Mouse (Mus musculus) hindbrain, embryonic 12.5 days (tissue): ENCODE results near the gene Milr1. TPM values are rescaled to one million over a fixed set of nuclear protein-coding genes. Genes with fewer than 3 reads are reported as not detected.
"Not testable (repeated sequence)": the region's sequence is repeated elsewhere in the genome, so short reads cannot be mapped to it uniquely, and the experiment has no call there.

Experiments
- ATAC-seq: fragments of 200-750 bp; cut with Nextera tagmentation; 2 replicates; pipeline ENCODE4 v1.8.0; 2017; ENCODE audit warnings: moderate TSS enrichment; ENCODE audit not compliant: low FRiP score
- H3K27ac ChIP-seq: fragments of 300-500 bp; sonication (generic); 2 replicates; pipeline ENCODE4 v1.5.1; 2016; ENCODE audit warnings: mild to moderate bottlenecking
- H3K27me3 ChIP-seq: fragments of 300-500 bp; sonication (generic); 2 replicates; pipeline ENCODE4 v1.6.1; 2016; ENCODE audit warnings: mild to moderate bottlenecking
- H3K36me3 ChIP-seq: fragments of 300-500 bp; sonication (generic); 2 replicates; pipeline ENCODE4 v1.6.1; 2016; ENCODE audit warnings: mild to moderate bottlenecking
- H3K4me1 ChIP-seq: fragments of 300-500 bp; sonication (generic); 2 replicates; pipeline ENCODE4 v1.6.1; 2016
- H3K4me2 ChIP-seq: fragments of 300-500 bp; sonication (generic); replicated peaks from 2 replicates; pipeline ENCODE4 v1.6.1; 2016; ENCODE audit warnings: mild to moderate bottlenecking
- H3K4me3 ChIP-seq: fragments of 300-500 bp; sonication (generic); 2 replicates; pipeline ENCODE4 v1.5.1; 2016; ENCODE audit warnings: mild to moderate bottlenecking
- H3K9ac ChIP-seq: fragments of 300-500 bp; sonication (generic); 2 replicates; pipeline ENCODE4 v1.6.1; 2016; ENCODE audit warnings: mild to moderate bottlenecking, moderate library complexity
- H3K9me3 ChIP-seq: fragments of 300-500 bp; sonication (generic); replicated peaks from 2 replicates; pipeline ENCODE4 v1.6.1; 2016; ENCODE audit warnings: mild to moderate bottlenecking
- WGBS: fragments of 180-500 bp; shearing (Covaris S2); methylation state at CpG from one replicate; pipeline ENCODE4 v1.1.7; 2016; 5-methylcytosine and 5-hydroxymethylcytosine counted together
- polyA plus RNA-seq: library from polyadenylated mRNA; unstranded; fragments of >200 nt; fragmentation: Nextera tagmentation; extraction: Ambion mirVana; gene quantifications from 2 replicates; pipeline ENCODE4 v1.2.1, GENCODE M21; 2016

Milr1 gene
- polyA plus RNA-seq, 1 experiment from 2014 or later = 1.0 TPM

DNA sequence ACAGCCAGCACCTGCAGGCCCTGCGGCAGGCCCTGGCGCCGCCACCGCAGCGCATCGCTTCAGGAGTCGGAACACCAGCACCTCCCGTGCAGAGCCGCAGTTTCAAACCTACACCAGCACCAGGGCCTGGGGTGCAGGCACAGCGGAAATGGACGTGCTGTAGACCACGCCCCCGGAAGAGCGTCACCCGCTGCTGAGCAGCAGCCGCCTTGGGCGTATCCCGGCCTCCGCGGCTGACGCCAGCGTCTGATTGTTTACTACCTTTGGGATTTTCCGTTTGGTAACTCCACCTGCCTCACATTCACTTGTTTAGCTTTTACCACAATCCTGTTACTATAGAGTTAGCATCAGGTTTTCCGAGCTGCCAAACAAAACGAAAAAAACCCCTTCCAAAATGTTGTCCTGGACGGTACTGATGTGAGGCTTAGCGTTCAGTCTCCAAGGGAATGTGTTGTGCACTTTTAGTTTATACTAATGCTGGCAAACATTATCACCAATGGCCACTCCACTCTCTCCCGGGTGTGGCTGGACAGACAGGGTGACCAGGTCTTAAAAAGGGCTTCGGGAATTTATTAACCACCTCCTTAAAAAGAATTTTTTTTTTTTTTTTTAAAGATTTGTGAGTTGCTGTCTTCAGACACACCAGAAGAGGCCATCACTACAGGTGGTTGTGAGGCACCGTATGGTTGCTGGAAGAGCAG is 28.5 kb downstream of the Milr1 start, which contains the start of gene Polg2:
Polg2 (minus strand) TSS at position 150 of the 701 bp plus-strand sequence.
- Histone ChIP-seq H3K4me1 (peaks cover 7% of the 10 kb centered on the region; the same call in 1 of the 2 replicates), H3K9me3 (no peaks in the 10 kb centered on the region), H3K9ac (peak within 1 kb of the TSS; percentile 92), H3K4me3 (peak within 1 kb of the TSS; percentile 80), H3K4me2 (peak within 1 kb of the TSS; percentile 85), H3K27ac (peak within 1 kb of the TSS; percentile 97), H3K27me3 (no peaks in the 10 kb centered on the region), H3K36me3 (peaks cover 53% of the 10 kb centered on the region)
- WGBS = 2% methylated on average over 30 of the region's 30 CpGs
- peak; percentile 99 for ATAC-seq

DNA sequence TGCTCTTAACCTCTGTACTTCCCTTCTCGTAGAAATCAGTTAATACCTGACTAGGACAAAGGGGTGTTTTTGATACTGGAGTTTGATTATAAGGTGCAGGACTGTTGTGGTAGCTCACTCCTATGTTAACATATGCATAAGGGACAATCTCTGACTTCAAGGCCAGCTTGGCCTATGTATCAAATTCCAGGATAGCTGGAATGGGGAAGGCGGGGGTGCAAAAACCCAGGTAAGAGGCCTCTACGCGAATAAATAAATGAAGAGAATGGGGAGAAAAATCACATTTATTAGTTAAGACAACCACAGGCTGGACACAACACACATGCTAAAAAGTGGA is 29.0 kb downstream of the Milr1 start:
- Histone ChIP-seq H3K4me2 (peak overlapping the region; percentile 85; the same call in 1 of the 2 replicates), H3K4me3 (no peak overlapping the region; the same call in 1 of the 2 replicates), H3K36me3 (peaks cover 52% of the 10 kb centered on the region), H3K9me3 (no peaks in the 10 kb centered on the region), H3K27ac (peak overlapping the region; percentile 97), H3K9ac (no peak overlapping the region), H3K27me3 (no peaks in the 10 kb centered on the region), H3K4me1 (peaks cover 7% of the 10 kb centered on the region; the same call in 1 of the 2 replicates)
- 71% methylated on average over 4 of the region's 4 CpGs for WGBS
- ATAC-seq = no peak

DNA sequence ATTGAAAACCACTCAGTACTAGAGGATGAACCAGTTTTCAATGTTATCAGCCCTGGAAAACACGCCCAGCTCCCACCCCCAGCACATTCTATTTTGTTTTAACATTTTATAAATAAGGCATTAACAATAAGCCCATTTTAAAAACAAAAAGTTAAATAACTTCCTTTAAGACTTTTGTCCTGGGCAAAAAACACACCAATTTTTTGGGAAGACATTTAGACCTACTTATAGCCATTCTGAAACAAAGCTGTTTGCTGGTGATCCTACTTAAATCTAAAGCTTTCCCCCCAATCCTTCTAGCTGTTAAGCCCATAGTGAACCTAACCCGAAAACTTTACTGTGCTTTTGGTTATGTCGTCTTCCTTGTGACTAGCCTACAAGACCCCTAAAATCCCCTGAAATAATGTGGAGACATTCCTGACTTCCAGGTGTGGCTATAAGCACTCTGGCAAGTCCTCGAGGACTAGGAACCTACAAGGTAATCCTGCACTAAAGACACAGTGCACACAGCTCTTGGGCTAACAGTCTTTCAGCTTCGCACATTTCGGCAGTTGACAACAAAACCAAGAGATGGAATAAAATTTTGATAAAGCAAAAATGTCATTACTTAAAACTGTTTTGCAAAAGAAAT is 29.7 kb downstream of the Milr1 start:
- 0 out of 2 replicates have a peak overlapping the region, but pooled peaks have one; percentile 97 for H3K27ac ChIP-seq
- peaks cover 11% of the 10 kb centered on the region for H3K4me1 ChIP-seq
- no peak overlapping the region; the same call in 1 of the 2 replicates for H3K4me2 ChIP-seq
- no peak for ATAC-seq
- H3K4me3 ChIP-seq = no peak overlapping the region
- H3K27me3 ChIP-seq = no peaks in the 10 kb centered on the region
- H3K9ac ChIP-seq = no peak overlapping the region
- no peaks in the 10 kb centered on the region for H3K9me3 ChIP-seq
- WGBS = 88% methylated on average over 6 of the region's 6 CpGs
- peaks cover 52% of the 10 kb centered on the region for H3K36me3 ChIP-seq

DNA sequence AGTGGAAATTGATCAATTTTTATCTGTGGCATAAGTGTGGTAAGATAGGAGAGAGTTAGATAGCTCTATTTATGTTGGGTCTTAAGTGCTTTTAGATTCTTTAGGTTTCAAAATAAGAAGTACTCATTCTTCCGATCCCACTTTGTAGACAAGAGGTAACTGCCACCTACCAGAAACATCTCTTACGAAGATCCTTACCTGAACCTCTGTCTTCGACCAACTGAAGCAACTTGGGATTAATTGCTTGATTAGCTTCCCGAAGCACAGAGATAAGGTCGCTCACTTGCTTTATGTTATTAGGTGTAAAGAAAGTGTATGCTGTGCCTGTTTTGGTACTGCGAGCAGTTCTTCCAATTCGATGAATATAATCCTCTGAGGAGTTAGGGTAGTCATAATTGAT is 31.2 kb downstream of the Milr1 start:
- H3K4me2 ChIP-seq, H3K4me3 ChIP-seq, ATAC-seq, H3K9me3 ChIP-seq, H3K27me3 ChIP-seq, H3K9ac ChIP-seq, H3K27ac ChIP-seq: not testable (repeated sequence)
- WGBS = 94% methylated on average over 7 of the region's 7 CpGs
- Histone ChIP-seq H3K36me3 (peaks cover 59% of the 10 kb centered on the region), H3K4me1 (peaks cover 19% of the 10 kb centered on the region)

DNA sequence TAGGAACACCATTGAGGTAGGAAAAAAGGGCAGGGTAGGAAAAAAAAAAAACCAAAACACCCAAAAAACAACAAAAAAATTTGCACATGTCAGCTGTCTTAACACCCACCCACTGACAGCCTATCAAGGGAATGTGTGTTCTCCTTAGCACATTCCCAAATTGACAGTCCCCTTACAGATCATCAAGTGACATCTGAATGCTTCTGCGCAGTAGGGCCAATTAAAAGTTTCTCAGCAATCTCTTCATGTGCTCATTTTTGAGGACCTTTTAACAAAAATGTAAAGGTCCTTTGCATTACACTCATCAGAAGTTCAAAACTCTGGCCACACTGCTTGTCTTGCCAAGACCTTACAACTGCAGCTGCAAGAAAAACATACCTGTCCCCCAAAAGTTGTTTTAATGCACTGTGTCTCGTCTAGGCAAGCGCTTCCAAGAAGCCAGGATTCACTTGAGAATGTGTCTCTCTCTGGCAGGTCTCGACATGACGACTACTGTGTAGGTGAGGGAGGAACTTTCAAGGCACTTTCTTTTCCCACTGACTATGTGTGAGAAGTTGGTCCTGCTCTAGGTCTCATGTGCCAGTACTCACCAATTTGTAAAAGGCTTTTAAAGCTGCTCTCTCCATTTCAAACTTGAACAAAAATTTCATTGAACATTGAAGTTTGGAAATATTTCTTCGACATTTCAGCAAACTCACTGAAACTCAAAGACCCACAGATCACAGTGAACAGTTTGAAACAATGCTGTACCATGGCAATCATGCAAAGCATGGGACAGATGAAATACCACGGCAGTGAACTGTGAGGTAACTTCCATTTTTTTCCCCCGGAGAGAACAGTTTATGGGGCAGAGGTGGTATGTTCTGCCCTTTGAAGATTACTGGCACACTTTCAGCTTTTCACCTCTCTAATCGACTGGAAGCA is 32.1 kb downstream of the Milr1 start:
- no peak overlapping the region for H3K4me2 ChIP-seq
- no peak overlapping the region for H3K27ac ChIP-seq
- no peaks in the 10 kb centered on the region for H3K9me3 ChIP-seq
- H3K36me3 ChIP-seq = peaks cover 59% of the 10 kb centered on the region
- no peak for ATAC-seq
- H3K4me3 ChIP-seq = no peak overlapping the region
- H3K9ac ChIP-seq = no peak overlapping the region
- H3K4me1 ChIP-seq = peaks cover 19% of the 10 kb centered on the region
- no peaks in the 10 kb centered on the region for H3K27me3 ChIP-seq
- 86% methylated on average over 9 of the region's 9 CpGs for WGBS

DNA sequence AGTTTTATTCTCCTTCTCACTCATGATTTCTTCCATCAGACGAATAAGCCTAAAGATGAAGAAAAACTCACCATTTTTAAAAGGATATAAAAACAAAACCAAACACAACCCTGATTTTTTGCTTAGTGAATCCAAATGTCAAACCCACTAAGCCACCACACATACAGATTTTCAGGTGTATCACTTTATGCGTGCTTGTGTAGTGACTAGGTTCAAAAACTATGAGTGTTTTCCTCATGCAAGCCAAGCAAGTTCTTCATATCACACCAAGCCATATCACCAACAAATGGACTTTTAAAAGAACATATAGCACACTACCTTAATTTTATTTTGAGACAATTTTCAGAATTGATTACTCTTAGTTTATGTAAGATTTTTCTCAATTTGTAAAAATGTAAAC is 33.5 kb downstream of the Milr1 start:
- Histone ChIP-seq H3K9me3 (no peaks in the 10 kb centered on the region), H3K9ac (no peak overlapping the region), H3K36me3 (peaks cover 59% of the 10 kb centered on the region), H3K27me3 (no peaks in the 10 kb centered on the region), H3K4me1 (peaks cover 19% of the 10 kb centered on the region), H3K4me3 (no peak overlapping the region), H3K27ac (no peak overlapping the region), H3K4me2 (no peak overlapping the region)
- ATAC-seq = no peak
- 85% methylated on average over 2 of the region's 2 CpGs for WGBS

DNA sequence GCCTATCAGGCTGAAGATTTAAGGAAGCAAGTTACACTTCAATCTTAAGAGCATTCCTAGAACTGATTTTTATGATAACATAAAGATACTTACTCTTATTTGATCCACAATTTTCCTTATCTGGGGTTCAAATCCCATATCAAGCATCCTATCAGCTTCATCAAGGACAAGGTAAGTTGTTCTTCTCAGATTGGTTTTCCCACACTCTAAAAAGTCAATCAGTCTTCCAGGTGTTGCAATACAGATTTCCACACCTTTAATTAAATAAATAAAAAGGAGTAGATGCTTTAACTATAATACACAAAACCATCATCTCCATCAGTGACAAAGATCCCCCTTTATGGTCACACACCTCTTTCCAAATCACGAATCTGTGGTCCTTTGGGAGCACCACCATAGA is 34.0 kb downstream of the Milr1 start:
- Histone ChIP-seq H3K36me3 (peaks cover 58% of the 10 kb centered on the region), H3K27me3 (no peaks in the 10 kb centered on the region), H3K4me1 (peaks cover 18% of the 10 kb centered on the region), H3K27ac (no peak overlapping the region), H3K9ac (no peak overlapping the region), H3K4me2 (no peak overlapping the region), H3K9me3 (no peaks in the 10 kb centered on the region), H3K4me3 (no peak overlapping the region)
- no peak for ATAC-seq
- WGBS = 76% methylated on average over 1 of the region's 1 CpGs

DNA sequence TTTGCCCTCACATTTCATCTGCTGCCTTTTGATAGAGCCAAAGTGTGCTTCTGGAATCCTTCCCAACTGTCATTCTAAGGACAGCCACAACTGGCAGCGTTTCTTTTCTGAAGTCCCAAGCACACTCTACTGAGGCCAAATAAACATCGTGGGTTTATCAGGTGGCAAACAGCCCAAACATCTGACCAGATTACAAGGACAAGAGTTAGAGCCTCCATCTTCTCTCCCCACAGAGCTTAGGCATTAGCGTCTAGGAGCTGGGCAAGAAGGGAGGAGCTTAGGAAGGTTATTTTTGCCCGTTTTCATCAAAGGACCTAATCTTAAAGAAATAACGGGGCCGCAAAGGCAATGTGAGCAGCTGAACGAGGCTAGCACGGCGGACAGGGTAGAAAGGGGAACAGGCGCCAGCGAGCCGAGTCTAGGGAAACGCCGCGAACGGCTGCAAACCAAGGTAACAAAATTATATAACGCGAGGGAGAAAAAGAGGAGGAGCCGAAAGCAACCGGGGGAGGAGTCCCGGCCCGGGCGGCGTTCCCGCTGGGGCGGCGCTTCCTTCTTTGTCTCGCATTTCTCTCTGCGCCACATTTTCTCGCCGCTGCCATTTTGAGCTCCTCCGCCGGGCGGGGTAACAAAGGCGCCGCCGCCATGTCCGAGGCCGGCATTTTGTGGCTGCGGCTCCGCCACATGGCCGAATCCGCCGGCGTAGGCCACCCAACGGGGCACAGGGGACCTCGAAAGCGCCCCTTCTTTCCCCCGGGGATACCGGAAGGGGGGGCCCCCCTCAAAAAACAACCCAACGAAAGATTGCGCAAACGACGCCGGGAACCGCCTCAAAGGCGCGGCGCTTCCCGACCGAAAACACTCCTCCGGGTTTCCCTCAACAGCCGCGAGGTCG is 36.4 kb downstream of the Milr1 start:
- Histone ChIP-seq H3K27ac (peak overlapping the region; percentile 98), H3K27me3 (no peaks in the 10 kb centered on the region), H3K36me3 (peaks cover 41% of the 10 kb centered on the region), H3K4me2 (peak overlapping the region; percentile 81), H3K9me3 (no peaks in the 10 kb centered on the region), H3K4me3 (peak overlapping the region; percentile 95), H3K4me1 (peaks cover 20% of the 10 kb centered on the region), H3K9ac (peak overlapping the region; percentile 99)
- peak; percentile 19; the same call in 1 of the 2 replicates for ATAC-seq
- under 1% methylated on average over 64 of the region's 65 CpGs for WGBS

DNA sequence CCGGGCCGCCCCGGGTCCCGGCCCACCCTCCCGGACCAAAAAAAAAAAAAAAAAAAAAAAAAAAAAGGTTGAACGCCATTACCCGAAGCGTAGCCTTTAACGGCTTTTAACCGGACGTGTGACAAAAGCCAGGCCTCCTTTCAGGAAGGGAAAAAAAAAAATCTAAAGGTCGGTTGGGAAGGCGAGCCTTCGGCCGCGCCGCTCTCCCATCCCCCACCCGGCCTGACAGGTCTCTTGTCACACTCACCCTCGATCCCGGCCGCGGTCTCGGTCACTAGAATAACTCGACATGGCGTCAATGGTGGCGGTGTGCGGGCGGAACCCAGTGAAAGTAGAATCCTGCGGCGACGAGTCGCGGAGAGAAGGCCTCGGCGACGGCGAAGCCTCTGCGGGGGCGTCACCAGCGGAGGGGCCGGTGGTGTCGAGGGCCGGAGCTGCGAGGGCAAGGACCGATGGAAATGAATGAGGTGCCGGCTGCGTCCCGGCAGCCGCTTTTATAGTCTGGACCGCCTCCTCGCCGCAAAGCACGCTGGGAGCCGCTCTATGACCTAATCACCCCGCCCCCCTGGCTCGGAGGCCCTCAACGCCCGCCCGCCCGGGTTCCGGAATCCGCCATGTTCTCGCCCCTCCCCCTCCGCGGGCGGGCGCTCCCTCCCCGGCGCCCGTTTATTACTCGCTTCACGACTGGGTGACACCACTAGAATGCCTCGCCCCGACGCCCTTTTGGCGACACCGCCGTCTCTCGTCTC is 37.2 kb downstream of the Milr1 start:
- peak overlapping the region; percentile 77 for H3K4me2 ChIP-seq
- no peaks in the 10 kb centered on the region for H3K9me3 ChIP-seq
- H3K4me3 ChIP-seq = peak overlapping the region; percentile 95
- ATAC-seq = peak; percentile 84
- peaks cover 42% of the 10 kb centered on the region for H3K36me3 ChIP-seq
- no peaks in the 10 kb centered on the region for H3K27me3 ChIP-seq
- H3K4me1 ChIP-seq = peaks cover 20% of the 10 kb centered on the region
- peak overlapping the region; percentile 98 for H3K27ac ChIP-seq
- H3K9ac ChIP-seq = peak overlapping the region; percentile 99
- 1% methylated on average over 75 of the region's 79 CpGs for WGBS

DNA sequence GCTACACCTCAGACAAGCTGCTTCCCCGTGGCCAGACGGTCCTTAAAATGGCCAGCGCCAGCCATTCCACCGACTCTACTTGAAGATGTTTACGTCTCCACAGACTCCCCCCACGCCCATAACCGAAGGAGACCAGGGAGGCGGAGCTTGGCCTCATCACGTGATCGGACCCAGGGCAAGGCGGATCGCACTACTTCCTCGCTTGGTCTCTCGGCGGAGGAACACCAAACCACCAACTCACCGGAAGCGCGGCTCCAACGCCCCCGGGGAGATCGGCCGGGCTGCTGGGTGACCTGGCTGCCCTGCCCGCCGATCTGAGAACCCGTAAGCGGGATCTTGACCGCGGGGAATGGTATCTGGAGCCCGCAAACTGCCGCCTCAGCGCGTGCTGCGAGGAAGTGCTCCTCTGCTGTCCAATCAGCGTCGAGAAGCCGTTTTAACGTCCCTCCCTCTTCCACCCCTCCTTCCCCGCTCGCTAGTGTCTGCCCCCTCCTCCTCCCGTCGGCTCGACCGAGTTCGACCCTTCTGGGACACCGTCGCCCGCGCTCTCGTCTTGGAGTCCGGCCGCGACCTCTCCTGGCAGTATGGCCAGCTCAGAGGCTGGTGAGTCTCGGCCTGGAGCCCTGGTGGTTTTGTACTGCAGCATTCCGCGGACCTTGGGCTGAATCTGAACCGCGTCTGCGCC is 37.9 kb downstream of the Milr1 start, which contains the start of the genes Ddx5 and Cep95:
Ddx5 (minus strand) TSS at position 411 of the 685 bp plus-strand sequence.
Cep95 (plus strand) TSS at position 478 of the 685 bp plus-strand sequence.
- Histone ChIP-seq H3K27ac (peak within 1 kb of the TSS; percentile 98), H3K27me3 (no peaks in the 10 kb centered on the region), H3K4me3 (peak within 1 kb of the TSS; percentile 95), H3K9ac (peak within 1 kb of the TSS; percentile 99), H3K9me3 (no peaks in the 10 kb centered on the region), H3K4me1 (peaks cover 18% of the 10 kb centered on the region), H3K36me3 (peaks cover 34% of the 10 kb centered on the region), H3K4me2 (peak within 1 kb of the TSS; percentile 77)
- WGBS = under 1% methylated on average over 54 of the region's 58 CpGs
- peak; percentile 93 for ATAC-seq
